Mouse (Mus musculus) kidney, adult 9 months (tissue): Measurements from ENCODE around the gene Jakmip3.

Experiments
- DNase-seq: peaks from one replicate; pipeline ENCODE4 v3.0.0; 2022

The Jakmip3 gene

DNA sequence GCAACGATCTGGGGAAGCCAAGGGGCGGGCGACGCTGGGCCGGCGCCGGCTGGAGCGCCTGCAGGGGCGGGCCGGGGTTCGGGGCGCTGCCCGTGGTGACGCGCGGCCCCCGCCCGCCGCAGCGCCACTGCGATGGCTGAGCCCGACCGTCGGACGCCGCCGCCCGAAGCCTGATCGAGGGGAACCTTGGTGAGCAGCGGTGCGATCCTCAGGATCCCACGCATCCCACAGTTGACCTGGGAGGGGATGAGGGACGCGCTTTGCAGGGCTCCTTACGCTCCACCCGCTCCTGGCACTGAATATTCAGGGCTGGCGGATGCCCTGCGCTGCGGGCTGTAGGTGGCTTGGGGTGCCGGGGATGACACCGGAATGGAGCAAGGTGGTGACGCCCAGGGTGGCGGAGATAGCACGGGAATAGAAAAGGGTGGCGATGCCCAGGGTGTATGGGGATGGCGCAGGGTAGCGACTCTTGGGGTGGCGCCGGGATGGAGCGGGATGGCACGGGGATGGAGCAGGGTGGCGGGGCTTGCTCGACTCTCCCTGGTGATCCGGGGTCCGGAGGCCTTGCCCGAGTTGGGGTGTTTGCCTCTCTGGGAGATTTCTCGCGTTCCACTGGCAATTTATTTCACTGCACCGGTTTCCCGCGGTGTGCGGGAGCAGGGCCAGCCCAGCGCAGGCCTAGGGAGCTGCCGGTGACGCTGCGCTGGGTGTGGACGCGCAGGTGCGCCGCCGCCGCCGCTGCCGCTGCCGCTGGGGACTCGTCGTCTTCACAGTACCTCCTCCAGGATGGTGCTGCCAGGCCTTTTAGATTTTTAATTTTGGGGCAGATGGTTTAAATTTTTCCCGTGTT is at the start of gene Jakmip3:
TSS of gene Jakmip3 (plus strand) at position 119 of the 850 bp plus-strand sequence.
- no peak for DNase-seq

- DNase-seq = peak; percentile 76
Measured at GRCm38 (mm10) chr7:138898122-138898521, 42.4 kb upstream of the Jakmip3 start.

DNA sequence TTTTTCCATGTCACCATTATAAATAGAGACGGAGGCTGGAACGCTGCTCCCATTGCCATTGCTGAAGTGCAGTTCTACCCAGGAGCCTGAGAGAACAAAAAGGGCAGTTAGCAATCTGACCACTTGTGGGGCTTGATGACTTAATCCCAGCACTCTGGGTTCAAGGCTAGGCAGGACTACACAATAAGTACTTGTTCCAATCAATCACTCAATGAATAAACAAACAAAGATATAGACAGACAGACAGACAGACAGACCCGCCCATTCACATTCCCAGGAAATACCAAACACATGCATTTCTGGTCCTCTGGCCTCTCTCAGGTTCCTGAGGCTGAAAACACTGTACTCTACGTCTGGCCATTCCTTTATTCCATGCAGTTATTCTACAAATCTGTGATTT is 41.8 kb upstream of the Jakmip3 start:
- no peak for DNase-seq

- peak; percentile 89 for DNase-seq
Measured at GRCm38 (mm10) chr7:138903886-138904435, 36.6 kb upstream of the Jakmip3 start.

GRCm38 (mm10) chr7:138906441-138906840 is 34.1 kb upstream of the Jakmip3 start:
- no peak for DNase-seq

GRCm38 (mm10) chr7:138907043-138907442 is 33.5 kb upstream of the Jakmip3 start:
- peak; percentile 63 for DNase-seq

- DNase-seq = peak; percentile 76
Measured at GRCm38 (mm10) chr7:138907976-138908375, 32.6 kb upstream of the Jakmip3 start.

- peak; percentile 18 for DNase-seq
Measured at GRCm38 (mm10) chr7:138908768-138909276, 31.7 kb upstream of the Jakmip3 start.

DNA sequence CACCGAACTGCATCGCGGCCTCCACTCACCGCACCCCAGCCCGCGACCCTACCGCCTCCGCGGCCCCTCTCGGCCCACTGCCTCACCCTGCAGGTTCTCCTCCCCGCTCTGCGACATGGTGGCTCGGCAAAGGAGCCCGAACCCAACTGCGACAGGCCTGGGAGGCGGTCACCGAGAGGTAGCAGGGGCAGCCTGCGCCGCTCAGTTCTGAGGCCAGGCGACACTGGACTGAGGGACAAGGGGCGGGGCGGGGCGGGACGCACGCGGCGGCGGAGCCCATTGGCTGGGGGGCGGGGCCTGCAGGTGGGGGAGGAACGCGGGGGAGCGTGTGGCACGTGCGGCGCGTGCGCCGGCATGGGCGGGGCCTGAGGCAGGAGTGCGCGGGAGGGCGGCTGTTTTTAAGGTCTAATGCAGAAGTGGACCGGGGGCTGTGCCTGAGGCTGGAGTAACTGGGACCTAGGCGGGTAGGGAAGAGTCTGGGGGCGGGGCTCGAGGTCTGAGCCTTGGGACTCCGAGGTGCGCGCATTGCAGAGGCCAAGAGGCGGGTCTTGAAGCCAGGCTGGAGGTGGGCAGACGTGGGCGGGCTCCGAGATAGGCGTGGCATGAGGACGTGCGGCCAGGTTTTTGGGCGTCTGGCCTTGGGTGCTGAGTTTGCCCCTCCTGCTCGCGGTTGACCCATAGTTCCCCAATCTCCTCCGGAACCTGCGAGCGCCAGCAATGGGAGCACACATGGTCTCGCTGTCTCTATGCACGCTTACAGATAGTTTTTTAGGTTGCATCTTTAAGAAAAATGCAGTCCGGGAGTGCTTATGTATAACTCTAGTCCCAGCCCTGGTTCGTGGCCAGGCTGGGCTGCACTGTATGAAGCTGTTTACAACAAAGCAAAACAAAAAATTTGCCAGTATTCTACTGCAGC is 31.0 kb upstream of the Jakmip3 start, which contains the start of gene Bnip3:
TSS of gene Bnip3 (minus strand) at position 243 of the 916 bp plus-strand sequence.
- peak; percentile 96 for DNase-seq

DNA sequence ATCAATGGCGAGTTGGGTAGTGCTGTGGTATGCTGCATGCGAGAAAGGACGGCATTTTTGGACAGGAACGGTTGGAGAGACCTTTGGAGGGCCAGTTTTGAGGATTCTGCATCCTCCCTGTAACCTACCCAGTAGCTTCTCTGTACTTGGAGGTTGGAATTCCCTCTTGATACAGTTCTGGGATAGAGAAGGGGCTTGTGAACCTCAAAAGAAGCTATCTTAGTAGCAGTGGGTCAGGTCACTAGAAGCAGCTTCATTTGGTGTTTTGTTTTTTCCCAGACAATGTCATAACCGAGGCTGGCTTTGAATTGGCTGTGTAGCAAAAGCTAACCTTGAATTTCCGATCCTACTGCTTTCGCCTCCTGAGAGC is 30.4 kb upstream of the Jakmip3 start:
- DNase-seq = no peak

- no peak for DNase-seq
Measured at GRCm38 (mm10) chr7:138913616-138914015, 26.9 kb upstream of the Jakmip3 start.

GRCm38 (mm10) chr7:138919156-138919944 is 21.2 kb upstream of the Jakmip3 start:
- peak; percentile 78 for DNase-seq

- peak; percentile 66 for DNase-seq
Measured at GRCm38 (mm10) chr7:138921611-138922010, 18.9 kb upstream of the Jakmip3 start.

DNA sequence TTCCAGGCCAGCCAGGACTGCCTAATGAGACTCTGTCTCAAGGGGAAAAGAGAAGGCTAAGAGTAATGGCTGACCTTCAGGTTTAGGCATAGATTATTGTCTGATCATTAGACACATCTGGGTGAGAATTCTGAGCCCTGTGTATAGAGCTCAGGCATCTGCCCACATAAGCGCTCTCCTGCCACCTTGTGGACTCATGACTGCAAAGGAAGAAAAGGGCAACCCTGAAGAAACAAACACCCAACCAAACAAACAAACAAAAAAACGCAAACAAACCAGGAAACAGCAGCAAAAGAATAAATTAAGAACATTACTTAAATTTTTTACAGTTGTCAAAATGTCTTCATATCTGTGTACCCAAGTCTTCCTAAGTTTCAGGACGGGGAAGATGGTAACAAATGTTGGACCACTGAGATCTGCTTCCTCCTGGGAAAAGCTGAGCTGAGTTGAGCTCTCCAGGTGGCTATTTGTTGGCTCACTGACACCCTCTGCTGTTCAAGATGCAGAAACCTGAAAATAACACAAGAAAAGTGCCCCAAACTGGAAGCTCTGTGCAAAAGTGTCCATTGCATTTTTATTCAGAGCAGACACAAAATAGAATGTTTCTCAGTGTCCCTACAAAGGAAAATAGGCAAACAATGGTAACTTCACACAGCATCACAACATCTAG is 16.6 kb upstream of the Jakmip3 start:
- peak; percentile 66 for DNase-seq

DNA sequence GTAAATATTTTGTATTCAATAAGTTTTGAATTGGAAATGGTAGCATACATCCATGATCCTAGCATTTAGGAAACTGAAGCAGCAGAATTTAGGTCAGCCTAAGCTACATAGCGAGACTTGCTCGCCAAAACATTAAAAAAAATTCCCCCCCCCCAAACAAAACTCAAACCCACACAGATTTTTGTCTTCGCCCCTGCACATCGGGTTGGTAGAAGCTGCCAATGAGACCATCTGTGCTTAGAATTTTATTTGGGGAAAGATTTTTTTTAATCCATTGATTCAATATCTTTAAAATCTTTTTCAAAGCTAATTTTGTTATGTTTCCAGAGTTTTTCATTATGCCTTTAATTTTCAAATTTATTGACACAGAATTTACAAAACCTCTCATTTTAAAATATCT is 12.1 kb upstream of the Jakmip3 start:
- DNase-seq = no peak

- no peak for DNase-seq
Measured at GRCm38 (mm10) chr7:138934523-138934922, 6.0 kb upstream of the Jakmip3 start.

DNA sequence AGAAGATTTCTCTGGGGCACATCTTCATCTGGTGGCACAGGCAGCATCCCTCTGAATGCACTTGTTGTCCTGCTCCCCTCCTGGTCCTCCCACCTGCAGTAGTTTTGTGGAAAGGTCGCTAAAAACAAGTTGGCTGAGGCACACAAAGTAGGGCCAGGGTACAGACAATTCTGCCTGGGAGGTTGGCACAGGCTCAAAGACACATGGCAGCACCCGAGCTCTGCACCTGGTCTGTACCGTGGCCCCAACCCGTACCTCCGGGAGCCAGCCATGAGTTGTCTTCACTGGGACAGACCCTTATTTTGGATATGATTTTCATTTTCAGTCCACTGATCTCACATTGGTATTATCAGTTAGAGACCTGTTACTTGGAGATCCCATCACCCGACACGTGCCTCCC is 1.5 kb upstream of the Jakmip3 start:
- no peak for DNase-seq

- DNase-seq = no peak
Measured at GRCm38 (mm10) chr7:138940256-138940611, 296 bp upstream of the Jakmip3 start.

DNA sequence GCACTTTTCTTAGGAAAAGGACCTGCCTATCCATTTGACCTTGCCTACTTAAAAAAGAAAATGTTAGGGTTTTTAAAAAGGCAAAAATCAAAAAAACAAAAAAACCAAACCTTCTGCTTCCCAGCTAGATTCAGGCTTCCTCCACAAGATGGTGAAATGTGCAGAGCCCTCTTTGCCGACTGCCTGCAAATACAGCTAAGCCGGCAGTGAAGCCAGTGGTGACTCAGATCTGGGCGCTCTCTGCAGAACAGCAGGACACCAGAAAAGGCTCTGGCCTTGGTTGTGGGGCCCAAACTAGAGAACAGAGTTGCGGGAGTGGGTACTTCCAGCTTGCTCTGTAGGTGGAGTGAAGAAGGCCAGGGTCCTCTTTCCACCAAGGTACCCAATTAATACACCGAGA is 1.0 kb downstream of the Jakmip3 start:
- no peak for DNase-seq

DNA sequence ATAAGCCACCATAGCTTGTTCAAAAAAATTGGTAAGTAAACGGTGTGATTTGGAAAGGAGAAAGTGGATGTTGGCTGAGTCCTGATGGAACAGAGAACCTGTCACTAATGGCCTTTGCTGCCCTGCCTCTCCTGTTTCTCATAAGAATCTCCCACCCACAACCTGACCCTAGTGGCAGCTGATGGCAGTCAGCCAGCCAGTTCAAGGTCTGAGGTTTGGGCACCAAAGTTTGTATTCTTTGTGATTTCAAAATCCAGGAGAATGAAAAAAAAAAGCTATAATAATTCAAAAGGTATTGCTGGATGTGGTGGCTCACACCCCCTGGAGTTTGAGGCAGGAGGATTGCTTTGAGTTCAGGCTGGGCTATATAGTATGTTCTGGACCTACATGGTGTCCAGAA is 1.8 kb downstream of the Jakmip3 start:
- DNase-seq = no peak

DNA sequence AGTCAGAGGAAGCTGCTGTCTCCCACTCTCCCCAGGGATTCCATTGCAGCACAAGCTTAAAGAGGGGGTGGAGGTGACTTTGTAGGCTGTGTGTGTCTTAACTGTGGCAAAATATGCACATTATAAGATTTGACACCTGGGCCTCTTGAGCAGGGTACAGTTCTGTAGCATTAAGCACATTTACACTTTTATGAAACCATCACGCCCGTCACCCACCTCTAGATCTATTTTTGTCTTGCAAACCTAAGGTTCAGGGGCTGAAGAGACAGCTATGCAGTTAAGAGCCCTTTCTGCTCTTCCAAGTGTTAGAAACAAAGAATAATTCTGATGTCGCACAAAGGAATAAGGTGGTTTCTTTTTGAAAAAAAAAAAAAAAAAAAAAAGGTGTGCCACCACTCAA is 5.1 kb downstream of the Jakmip3 start:
- no peak for DNase-seq

- no peak for DNase-seq
Measured at GRCm38 (mm10) chr7:138947741-138948140, 7.2 kb downstream of the Jakmip3 start.
